Mouse (Mus musculus) cerebellum, adult 2 months (tissue): ENCODE measurements around the gene Gdf7.

Experiments used
- CTCF ChIP-seq: fragments of 200-500 bp; IDR thresholded peaks from 2 replicates; pipeline ENCODE4 v1.5.1; 2011; ENCODE audit warnings: low read depth, mild to moderate bottlenecking, control low read depth, low read length, moderate library complexity, borderline replicate concordance; ENCODE audit not compliant: insufficient read depth
- POLR2A ChIP-seq: fragments of 200-500 bp; IDR thresholded peaks from 2 replicates; pipeline ENCODE4 v1.6.1; 2011; ENCODE audit warnings: low read length, control low read depth, borderline replicate concordance; ENCODE audit not compliant: insufficient read depth

- no peak for TF ChIP-seq CTCF
- no peak for TF ChIP-seq POLR2A
Measured at GRCm38 (mm10) chr12:8332174-8332542, 30.4 kb upstream of the Gdf7 start.
